9 mouse cellular contexts compared by ENCODE assay signal in genomic region chr10:115586246-115587231, GRCm38 (mm10). TPM values are rescaled to one million over a fixed set of nuclear protein-coding genes. Genes with fewer than 3 reads are reported as not detected.
A peak's percentile ranks its signal among the peaks of the same experiment; 100 is the strongest.
DNase-seq lines count a peak whose midpoint lies in the region; ATAC-seq and TF ChIP-seq lines count a peak whose summit lies in the region.
"Had no signal": no experiment of that assay in that cellular context is flagged by ENCODE, and none has a peak within 500 bp of the region (broad histone marks: within the 10 kb centered on the region; RNA-seq: fewer than 3 reads in every experiment).

No protein-coding gene starts in this region.

- no peak for TF ChIP-seq CTCF in layer of hippocampus, adult 2 months (conservative IDR thresholded peaks at IDR 0.05)

- no peak overlapping the region for H3K27ac ChIP-seq in layer of hippocampus, adult 2 months
- no peak overlapping the region for H3K27ac ChIP-seq in forebrain, embryonic 10.5 days
- no peak overlapping the region; the same call in 1 of the 2 replicates for H3K27ac ChIP-seq in midbrain, embryonic 14.5 days (replicated peaks; ENCODE audit: low read depth, low read length)

- peak; percentile 69 for ATAC-seq in midbrain, embryonic 14.5 days (ENCODE audit: low FRiP score, low TSS enrichment)

- DNase-seq in layer of hippocampus, adult 2 months (ENCODE audit: low spot score in 2 of 2) = no peak
- no peak for DNase-seq in layer of hippocampus, adult 8-10 months (ENCODE audit: low spot score in 2 of 2)
- peak; percentile 60 for DNase-seq in brain, adult 2 months (ENCODE audit: low read depth, low spot score)
- DNase-seq in forebrain, embryonic 10.5 days (ENCODE audit: extremely low spot score, low spot score) = peak; percentile 59
- peak; percentile 21 to 42 for DNase-seq in kidney, postnatal 25 days
- DNase-seq in midbrain, embryonic 14.5 days = peak; percentile 74
- DNase-seq in thymus, postnatal 10 days (ENCODE audit: low spot score in 2 of 2) = no peak
- DNase-seq in right cerebral cortex, postnatal 25 days = no peak

- H3K9ac ChIP-seq in midbrain, embryonic 14.5 days (replicated peaks; ENCODE audit: low read length) = peak overlapping the region; percentile 57

- no peaks in the 10 kb centered on the region for H3K36me3 ChIP-seq in forebrain, embryonic 10.5 days (replicated peaks)
- no peaks in the 10 kb centered on the region for H3K36me3 ChIP-seq in midbrain, embryonic 14.5 days (ENCODE audit: control insufficient read depth, insufficient read depth, low read length)

- H3K27me3 ChIP-seq in forebrain, embryonic 10.5 days (ENCODE audit: poor library complexity, severe bottlenecking) = peaks cover 96% of the 10 kb centered on the region
- peaks cover 48% of the 10 kb centered on the region for H3K27me3 ChIP-seq in midbrain, embryonic 14.5 days (ENCODE audit: control insufficient read depth, insufficient read depth, low read length)

- H3K9me3 ChIP-seq in forebrain, embryonic 10.5 days = no peaks in the 10 kb centered on the region
- no peaks in the 10 kb centered on the region for H3K9me3 ChIP-seq in midbrain, embryonic 14.5 days (ENCODE audit: control insufficient read depth, low read length)

- WGBS in forebrain, embryonic 10.5 days = under 1% methylated on average over 40 of the region's 41 CpGs
- WGBS in midbrain, embryonic 14.5 days = under 1% methylated on average over 41 of the region's 41 CpGs

- peaks cover 36% of the 10 kb centered on the region for H3K4me1 ChIP-seq in forebrain, embryonic 10.5 days
- peaks cover 15% of the 10 kb centered on the region; the same call in 1 of the 2 replicates for H3K4me1 ChIP-seq in midbrain, embryonic 14.5 days (ENCODE audit: control insufficient read depth, insufficient read depth, low read length)

- peak overlapping the region; percentile 61 for H3K4me3 ChIP-seq in layer of hippocampus, adult 2 months
- peak overlapping the region; percentile 64 for H3K4me3 ChIP-seq in forebrain, embryonic 10.5 days
- peak overlapping the region; percentile 59 for H3K4me3 ChIP-seq in midbrain, embryonic 14.5 days (replicated peaks; ENCODE audit: low read depth, low read length)

- peak overlapping the region; percentile 97 for H3K4me2 ChIP-seq in midbrain, embryonic 14.5 days (ENCODE audit: low read length)

RNA-seq across cellular contexts. Expression of gene Lgr5, which starts 1.0 kb away (rescaled TPM):
- 1 to 10 TPM; 1.4 to 2.3 TPM for total RNA-seq in layer of hippocampus, adult 2 months (2021)
- total RNA-seq in layer of hippocampus, adult 8-10 months (2022) = 1 to 10 TPM; 1.9 to 2.3 (median 1.9) TPM
- 1.7 and 2.2 TPM in 2 replicates for polyA plus RNA-seq in forebrain, embryonic 10.5 days (2016; fragmentation: Nextera tagmentation; extraction: Ambion mirVana)
- polyA plus RNA-seq in midbrain, embryonic 14.5 days (2014; fragmentation: Nextera tagmentation; extraction: Ambion mirVana) = 1.9 and 2.0 TPM in 2 replicates

RNA-seq across cellular contexts. Expression of gene A930009A15Rik, which starts 16.8 kb away (rescaled TPM):
- under 1 TPM in 1 of 2 experiments, not detected in 1; 0.61 TPM for total RNA-seq in layer of hippocampus, adult 2 months (2021)
- 1 to 10 TPM in 1 of 4 experiments, under 1 TPM in 2, not detected in 1; 0.38 to 1.3 (median 0.45) TPM for total RNA-seq in layer of hippocampus, adult 8-10 months (2022)
- not detected in 2 replicates for polyA plus RNA-seq in forebrain, embryonic 10.5 days (2016; fragmentation: Nextera tagmentation; extraction: Ambion mirVana)
- polyA plus RNA-seq in midbrain, embryonic 14.5 days (2014; fragmentation: Nextera tagmentation; extraction: Ambion mirVana) = 0.36 and 0.66 TPM in 2 replicates
- polyA plus RNA-seq: testis, adult 2 months had no signal

Comparison
In these comparisons a context has a peak if more than half of its experiments do, and no peak if none do; other contexts are left out.
1. DNase-seq: peak in brain, adult 2 months (single experiment), forebrain, embryonic 10.5 days (single experiment), kidney, postnatal 25 days (2 of 2) and midbrain, embryonic 14.5 days (single experiment); none in layer of hippocampus, adult 2 months (0 of 2), layer of hippocampus, adult 8-10 months (0 of 2), thymus, postnatal 10 days (0 of 2) and right cerebral cortex, postnatal 25 days (single experiment).
2. Peak in every context shown above with its lines, with median percentiles within 50 percentile points of each other: H3K4me3 ChIP-seq.